Mouse (Mus musculus): ENCODE measurements around the gene Fkbp5. TPM values are rescaled to one million over a fixed set of nuclear protein-coding genes. Genes with fewer than 3 reads are reported as not detected.
A peak's percentile ranks its signal among the peaks of the same experiment; 100 is the strongest.

Fkbp5 gene
- total and polyA plus RNA-seq, 3 experiments: 14.4 to 31.4 (median 22.6) TPM

GRCm38 (mm10) chr17:28369056-28369455, 148.3 kb downstream of the Fkbp5 start:
- Histone ChIP-seq H3K36me3 (replicated peaks in 1 of 2; ENCODE audit: control insufficient read depth in 1 of 2, insufficient read depth in 1 of 2, low read length in 1 of 2) (no peaks in the 10 kb centered on the region), H3K27me3 (replicated peaks) (peaks cover 24% of the 10 kb centered on the region), H3K79me2 (replicated peaks; ENCODE audit: control insufficient read depth, extremely low read depth, insufficient read depth, poor library complexity, severe bottlenecking) (no peaks in the 10 kb centered on the region), H3K9ac (ENCODE audit: insufficient read depth, low read depth) (no peak overlapping the region), H3K9me3 (replicated peaks; ENCODE audit: low read length) (no peaks in the 10 kb centered on the region), H3K4me2 (ENCODE audit: insufficient read depth, low read depth, poor library complexity, severe bottlenecking) (no peak overlapping the region), H3K4me1 (ENCODE audit: control insufficient read depth in 1 of 2, insufficient read depth in 2 of 2) (0 out of 4 replicates have a peak, but pooled peaks cover 0 to 5% of the 10 kb centered on the region in 2 experiments), H3K4me3 (replicated peaks in 1 of 3; ENCODE audit: low read depth in 2 of 3, low read length in 2 of 3, poor library complexity in 1 of 3) (no peak overlapping the region), H3K27ac (ENCODE audit: insufficient read depth, low read depth) (no peak overlapping the region)
- in situ Hi-C loops (cut with MboI; ENCODE audit: low pct_ligation_motif_present, low pct_unique_long_range_greater_than_20kb, low sequenced_read_pairs): no loop called here
- DNase-seq (ENCODE audit: extremely low read depth): no peak
- no peak for TF ChIP-seq TCF12 (IDR thresholded peaks at IDR 0.05; ENCODE audit: low read depth, low read length)
- TF ChIP-seq USF1 (IDR thresholded peaks at IDR 0.05; ENCODE audit: low read depth, low read length): no peak
- TF ChIP-seq NELFE (IDR thresholded peaks at IDR 0.05; ENCODE audit: low read depth, low read length): no peak
- TF ChIP-seq GABPA (IDR thresholded peaks at IDR 0.05; ENCODE audit: insufficient replicate concordance, low read depth, low read length): no peak
- TF ChIP-seq MAX (IDR thresholded peaks at IDR 0.05; ENCODE audit: low read length): no peak
- dilution Hi-C loops (cut with MboI; ENCODE audit: extremely low pct_ligation_motif_present, extremely low pct_unique_long_range_greater_than_20kb, low sequenced_read_pairs): no loop called here

GRCm38 (mm10) chr17:28368449-28368848, 148.9 kb downstream of the Fkbp5 start:
- H3K4me1 ChIP-seq (ENCODE audit: control insufficient read depth in 1 of 2, insufficient read depth in 2 of 2): 0 out of 4 replicates have a peak, but pooled peaks cover 0 to 5% of the 10 kb centered on the region in 2 experiments
- H3K4me3 ChIP-seq (replicated peaks in 1 of 3; ENCODE audit: low read depth in 2 of 3, low read length in 2 of 3, poor library complexity in 1 of 3): no peak overlapping the region
- no peak overlapping the region for H3K4me2 ChIP-seq (ENCODE audit: insufficient read depth, low read depth, poor library complexity, severe bottlenecking)
- DNase-seq (ENCODE audit: extremely low read depth): peak; percentile 63
- H3K36me3 ChIP-seq (replicated peaks in 1 of 2; ENCODE audit: control insufficient read depth in 1 of 2, insufficient read depth in 1 of 2, low read length in 1 of 2): no peaks in the 10 kb centered on the region
- H3K27me3 ChIP-seq (replicated peaks): peaks cover 30% of the 10 kb centered on the region
- TF ChIP-seq TBP (conservative IDR thresholded peaks at IDR 0.05; ENCODE audit: low read depth, low read length): no peak
- TF ChIP-seq IRF4 (IDR thresholded peaks at IDR 0.05; ENCODE audit: low read depth, low read length): 0 out of 2 replicates have a peak, but pooled peaks have one; percentile 19
- TF ChIP-seq CTCF (conservative IDR thresholded peaks at IDR 0.05 in 1 of 2, IDR thresholded peaks at IDR 0.05 in 1 of 2; ENCODE audit: low read depth in 2 of 2, low read length in 2 of 2): peak; percentile 84 to 91
- peak; percentile 74 for TF ChIP-seq SMC3 (IDR thresholded peaks at IDR 0.05; ENCODE audit: low read depth, low read length)
- TF ChIP-seq ELF1 (IDR thresholded peaks at IDR 0.05; ENCODE audit: low read depth, low read length): peak; percentile 15; the same call in 1 of the 2 replicates
- peak; percentile 63 for TF ChIP-seq RAD21 (IDR thresholded peaks at IDR 0.05; ENCODE audit: low read depth, low read length)
- in situ Hi-C loops (cut with MboI; ENCODE audit: low pct_ligation_motif_present, low pct_unique_long_range_greater_than_20kb, low sequenced_read_pairs) (no loop called here), dilution Hi-C loops (cut with MboI; ENCODE audit: extremely low pct_ligation_motif_present, extremely low pct_unique_long_range_greater_than_20kb, low sequenced_read_pairs) (no loop called here)
- H3K9ac ChIP-seq (ENCODE audit: insufficient read depth, low read depth): no peak overlapping the region
- no peak overlapping the region for H3K27ac ChIP-seq (ENCODE audit: insufficient read depth, low read depth)
- no peaks in the 10 kb centered on the region for H3K9me3 ChIP-seq (replicated peaks; ENCODE audit: low read length)
- H3K79me2 ChIP-seq (replicated peaks; ENCODE audit: control insufficient read depth, extremely low read depth, insufficient read depth, poor library complexity, severe bottlenecking): no peaks in the 10 kb centered on the region

- Histone ChIP-seq H3K27me3 (replicated peaks) (peaks cover 59% of the 10 kb centered on the region), H3K4me1 (ENCODE audit: control insufficient read depth in 1 of 2, insufficient read depth in 2 of 2) (peaks cover 2 to 8% of the 10 kb centered on the region in 2 experiments; a peak in 1 of 4 replicates), H3K36me3 (replicated peaks in 1 of 2; ENCODE audit: control insufficient read depth in 1 of 2, insufficient read depth in 1 of 2, low read length in 1 of 2) (no peaks in the 10 kb centered on the region), H3K4me3 (replicated peaks in 1 of 3; ENCODE audit: low read depth in 2 of 3, low read length in 2 of 3, poor library complexity in 1 of 3) (no peak within 1 kb of the TSS), H3K9ac (ENCODE audit: insufficient read depth, low read depth) (no peak within 1 kb of the TSS), H3K9me3 (replicated peaks; ENCODE audit: low read length) (no peaks in the 10 kb centered on the region), H3K4me2 (ENCODE audit: insufficient read depth, low read depth, poor library complexity, severe bottlenecking) (no peak within 1 kb of the TSS), H3K79me2 (replicated peaks; ENCODE audit: control insufficient read depth, extremely low read depth, insufficient read depth, poor library complexity, severe bottlenecking) (no peaks in the 10 kb centered on the region), H3K27ac (ENCODE audit: insufficient read depth, low read depth) (no peak within 1 kb of the TSS)
- no peak for DNase-seq (ENCODE audit: extremely low read depth)
- dilution Hi-C loops (cut with MboI; ENCODE audit: extremely low pct_ligation_motif_present, extremely low pct_unique_long_range_greater_than_20kb, low sequenced_read_pairs): no loop called here
- TF ChIP-seq ETS1 (conservative IDR thresholded peaks at IDR 0.05; ENCODE audit: low read depth, low read length): no peak
- no peak for TF ChIP-seq PAX5 (IDR thresholded peaks at IDR 0.05; ENCODE audit: low read length)
- no peak for TF ChIP-seq TBP (conservative IDR thresholded peaks at IDR 0.05; ENCODE audit: low read depth, low read length)
- TF ChIP-seq NRF1 (IDR thresholded peaks at IDR 0.05; ENCODE audit: low read depth, low read length): no peak
- TF ChIP-seq RAD21 (IDR thresholded peaks at IDR 0.05; ENCODE audit: low read depth, low read length): no peak
- TF ChIP-seq IRF4 (IDR thresholded peaks at IDR 0.05; ENCODE audit: low read depth, low read length): no peak
- TF ChIP-seq GABPA (IDR thresholded peaks at IDR 0.05; ENCODE audit: insufficient replicate concordance, low read depth, low read length): no peak
- TF ChIP-seq CTCF (conservative IDR thresholded peaks at IDR 0.05 in 1 of 2, IDR thresholded peaks at IDR 0.05 in 1 of 2; ENCODE audit: low read depth in 2 of 2, low read length in 2 of 2): no peak
- no peak for TF ChIP-seq CHD2 (IDR thresholded peaks at IDR 0.05; ENCODE audit: low read length)
- TF ChIP-seq ZNF384 (IDR thresholded peaks at IDR 0.05; ENCODE audit: low read depth, low read length): no peak
- TF ChIP-seq BHLHE40 (IDR thresholded peaks at IDR 0.05; ENCODE audit: low read depth, low read length): no peak
- no peak for TF ChIP-seq CHD1 (IDR thresholded peaks at IDR 0.05; ENCODE audit: low read depth, low read length)
- in situ Hi-C loops (cut with MboI; ENCODE audit: low pct_ligation_motif_present, low pct_unique_long_range_greater_than_20kb, low sequenced_read_pairs): no loop called here
Observed at GRCm38 (mm10) chr17:28365122-28365521, 152.2 kb downstream of the Fkbp5 start, which contains the start of gene Tulp1. Gene Tulp1 (minus strand): TSS chr17:28365222.
